Mouse (Mus musculus) left cerebral cortex, adult 18-20 months (tissue): ENCODE results near the gene Tmem177. TPM values are rescaled to one million over a fixed set of nuclear protein-coding genes. Genes with fewer than 3 reads are reported as not detected.

Experiments
- DNase-seq, 2 experiments: peaks; one replicate each; pipeline ENCODE4 v3.0.0; 2021 to 2022; ENCODE audit warnings: low spot score in 2 of 2, mixed read lengths in 1 of 2
- total RNA-seq, 2 experiments: library from RNA; stranded (reverse); gene quantifications; 2 replicates each; pipeline ENCODE4 v1.2.3; 2021

Gene Tmem177
- total RNA-seq, 2 experiments from 2014 or later, result 8.2 to 10.0 TPM

DNA sequence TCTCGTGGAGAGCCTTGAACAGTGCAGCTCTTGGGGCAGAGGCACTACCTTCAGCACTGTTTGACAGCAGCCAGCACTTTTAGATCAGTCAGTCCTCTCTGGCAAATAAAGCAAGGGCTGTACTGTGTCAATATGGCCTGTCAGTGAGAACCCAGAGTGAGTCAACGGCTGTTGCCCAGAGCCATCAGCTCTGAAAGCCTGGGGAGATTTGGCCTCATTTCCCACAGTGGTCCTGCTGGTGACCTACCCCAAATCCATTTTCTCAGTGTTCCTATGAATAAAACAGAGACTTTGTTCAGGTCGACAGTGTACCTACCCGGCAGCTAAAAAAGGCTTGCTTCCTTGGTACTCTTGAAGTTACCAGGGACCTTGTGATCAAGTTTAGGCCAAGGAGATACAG lies 21.1 kb downstream of the Tmem177 start:
- DNase-seq, result no peak

DNA sequence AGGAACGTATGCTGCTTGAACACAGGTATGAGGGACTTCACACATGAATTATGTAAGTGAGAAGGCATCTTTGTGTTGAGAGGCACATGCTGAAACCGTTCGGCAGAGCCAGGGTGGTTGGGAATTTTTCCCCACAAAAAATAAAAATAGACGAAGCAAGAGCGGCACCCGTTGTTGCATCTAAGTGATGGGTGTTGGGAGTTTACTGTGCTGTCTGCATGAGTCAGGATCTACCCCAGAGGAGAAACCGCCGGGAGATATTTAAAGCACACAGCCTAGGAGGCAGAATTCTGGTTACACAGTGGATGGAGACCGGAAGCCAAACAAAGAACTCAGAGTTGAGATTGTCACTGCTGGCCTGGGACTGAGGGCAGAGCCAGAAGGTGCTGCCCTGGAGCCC lies 21.9 kb downstream of the Tmem177 start:
- DNase-seq, result peak; percentile 37 to 65

DNA sequence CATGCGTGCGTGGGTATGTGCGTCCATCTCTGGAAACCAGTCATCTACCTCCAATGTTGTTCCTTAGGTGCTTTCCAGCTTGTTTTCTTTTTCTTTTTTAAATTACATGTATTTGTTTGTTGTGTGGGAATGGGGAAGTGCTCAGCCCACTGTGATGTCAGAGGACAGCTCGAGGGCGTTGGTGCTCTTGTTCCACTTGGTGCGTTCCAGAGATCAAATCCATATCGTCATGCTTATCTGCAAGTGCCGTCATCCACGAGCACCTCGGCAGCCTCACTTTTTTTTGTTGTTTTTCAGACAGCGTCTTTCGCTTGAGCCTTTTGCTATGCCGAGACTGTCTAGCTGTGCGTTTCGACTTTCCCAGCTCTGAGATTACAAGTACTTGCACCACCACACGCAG lies 23.7 kb downstream of the Tmem177 start:
- DNase-seq, result no peak

DNA sequence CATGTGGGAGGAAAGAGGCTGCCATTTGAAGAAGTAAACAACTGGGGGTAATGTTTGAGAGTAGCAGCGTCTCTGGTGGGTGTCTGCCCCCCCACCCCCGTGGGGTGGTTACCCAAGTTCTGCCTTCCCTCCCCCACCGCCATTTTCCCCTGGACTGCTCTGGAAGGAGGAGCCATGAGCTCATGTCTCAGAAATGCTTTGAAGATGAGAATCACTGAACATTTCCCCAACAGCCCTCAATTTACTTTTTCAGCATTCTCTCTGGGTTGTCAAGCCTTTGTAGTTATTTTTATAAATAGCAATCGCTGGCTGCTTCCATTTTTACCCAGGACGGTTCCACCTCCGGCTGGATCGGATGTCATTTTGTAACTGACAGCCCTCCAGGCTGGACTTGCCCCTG lies 26.7 kb downstream of the Tmem177 start:
- no peak for DNase-seq

DNA sequence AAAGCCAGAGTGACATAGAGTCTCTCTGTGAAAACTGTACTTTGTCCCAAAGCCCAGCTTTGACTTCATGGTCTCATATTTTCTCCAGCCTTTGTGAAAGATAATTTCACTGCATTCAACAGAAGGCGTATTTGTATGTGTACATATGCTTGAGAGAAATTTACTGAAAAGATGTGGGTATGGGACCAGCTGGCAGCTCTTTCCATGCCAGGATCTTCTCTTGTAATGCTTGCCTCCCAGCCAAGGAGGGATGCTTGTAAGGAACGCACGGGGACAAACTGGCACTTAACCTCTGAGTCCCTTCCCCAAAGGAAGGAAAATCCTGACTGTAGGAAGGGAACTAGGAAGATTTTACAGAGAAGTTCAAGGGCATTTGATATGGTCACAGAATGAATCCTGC lies 28.7 kb downstream of the Tmem177 start:
- peak in 1 of 2 experiments; percentile 54 for DNase-seq

DNA sequence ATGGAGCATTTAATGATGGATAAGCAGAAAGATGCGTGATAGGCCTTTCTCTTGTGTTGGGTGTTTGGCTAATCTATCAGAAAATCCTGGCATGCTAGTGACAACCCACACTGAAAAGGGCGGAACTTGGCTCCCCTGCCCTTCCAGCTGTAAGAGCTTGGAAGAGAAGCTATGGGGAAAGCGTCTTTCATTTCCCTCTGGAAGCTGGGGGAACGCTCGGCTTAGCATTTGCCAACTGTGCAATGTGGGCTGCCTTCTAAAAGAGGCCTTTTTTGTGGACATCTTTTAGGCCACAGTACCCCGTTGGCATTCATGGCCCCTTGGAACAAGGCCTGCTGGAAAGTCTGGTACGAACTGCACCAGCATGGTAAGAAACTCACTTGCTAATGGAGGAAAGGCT lies 34.1 kb downstream of the Tmem177 start:
- peak in 1 of 2 experiments; percentile 46 for DNase-seq

DNA sequence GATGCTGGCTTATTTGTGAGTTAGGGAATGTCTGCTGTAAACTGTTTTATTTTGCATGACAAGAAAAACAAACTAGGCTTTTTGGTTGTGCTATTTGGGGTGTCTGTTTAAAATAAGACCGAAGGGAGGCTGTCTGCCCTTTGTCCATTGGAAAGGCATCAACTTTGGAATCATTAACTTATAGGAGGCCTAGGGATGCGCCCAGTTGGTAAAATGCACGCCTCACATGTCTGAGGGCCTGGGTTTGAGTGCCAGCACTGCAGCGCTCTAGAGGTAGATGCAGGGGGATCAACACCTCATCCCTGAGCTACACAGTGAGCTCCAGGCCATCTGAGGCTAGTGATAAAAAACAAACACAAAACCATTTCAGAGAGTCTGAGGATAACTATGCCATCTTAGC lies 35.5 kb downstream of the Tmem177 start:
- DNase-seq, result no peak

DNA sequence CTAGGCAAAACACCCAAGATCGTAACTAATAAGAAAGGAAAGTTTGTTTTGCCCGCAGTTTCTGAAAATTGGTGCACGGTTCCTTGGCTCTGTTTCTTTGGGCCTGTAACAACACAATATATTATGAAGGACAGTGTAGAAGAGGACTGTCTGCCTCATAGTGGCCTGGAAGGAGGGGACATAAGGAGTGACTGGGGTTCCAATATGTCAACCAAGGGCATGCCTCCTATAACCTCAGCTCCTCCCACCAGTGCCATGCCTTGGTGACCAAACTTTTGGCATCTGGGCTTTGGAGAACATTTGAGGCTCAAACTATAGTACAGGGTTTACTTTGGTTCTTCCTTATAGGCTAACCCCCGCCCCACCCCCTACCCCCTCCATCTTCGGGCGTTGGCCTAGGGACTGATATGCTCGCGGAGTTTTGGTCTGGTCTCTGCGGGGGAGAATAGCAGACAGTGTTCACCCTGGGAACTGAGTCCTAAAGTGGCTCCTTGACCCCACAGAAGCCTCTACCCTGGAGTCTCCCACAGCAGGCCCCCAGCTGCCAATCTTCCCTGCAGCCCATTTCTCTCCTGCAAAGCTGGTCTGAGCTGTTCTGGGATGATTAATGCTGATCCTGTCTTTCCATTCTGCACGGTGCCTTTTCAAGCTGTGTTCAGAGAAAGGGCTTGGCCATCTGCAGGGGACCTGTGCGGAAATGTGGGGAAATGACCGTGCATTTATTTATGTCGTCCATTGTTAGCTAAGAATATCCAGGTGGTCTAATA lies 44.4 kb downstream of the Tmem177 start:
- no peak for DNase-seq

DNA sequence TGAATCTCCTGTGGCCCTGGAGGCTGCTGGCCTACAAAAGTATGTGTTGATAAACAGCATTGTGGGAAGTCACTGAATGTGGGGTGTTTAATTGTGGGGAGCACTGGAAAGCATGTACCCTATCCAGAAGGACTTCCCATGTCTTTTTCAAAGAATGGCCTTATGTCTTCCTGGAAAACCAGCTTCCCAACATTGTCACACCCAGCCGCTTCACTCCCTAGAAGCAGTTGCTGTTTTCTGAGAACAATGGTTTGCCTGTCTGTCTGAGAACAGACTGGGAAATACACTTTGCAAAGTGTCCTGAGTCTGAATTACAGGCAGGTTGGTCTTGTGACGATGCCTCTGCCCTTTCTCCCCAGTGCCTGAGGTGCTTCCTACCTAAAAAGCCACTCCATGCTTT lies 45.7 kb downstream of the Tmem177 start:
- DNase-seq, result no peak

DNA sequence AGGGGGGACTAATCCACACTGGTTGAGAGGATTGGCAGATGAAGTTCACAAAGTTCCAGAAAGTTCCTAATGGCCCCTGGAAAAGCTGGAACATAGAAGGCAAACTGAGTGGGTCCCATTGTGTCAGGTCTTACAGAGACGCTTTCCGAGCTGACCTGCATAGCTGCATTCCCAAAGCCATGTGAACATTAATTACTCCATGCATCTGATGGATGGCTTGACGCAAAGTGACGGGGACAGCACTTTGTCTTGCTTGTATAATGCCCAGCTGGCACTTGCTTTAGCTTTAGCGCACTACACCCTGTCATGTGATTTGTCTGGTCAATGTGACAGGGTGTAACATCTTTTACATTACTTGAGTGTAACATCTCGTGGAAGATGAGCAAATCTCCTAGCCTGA lies 47.7 kb downstream of the Tmem177 start:
- no peak for DNase-seq

DNA sequence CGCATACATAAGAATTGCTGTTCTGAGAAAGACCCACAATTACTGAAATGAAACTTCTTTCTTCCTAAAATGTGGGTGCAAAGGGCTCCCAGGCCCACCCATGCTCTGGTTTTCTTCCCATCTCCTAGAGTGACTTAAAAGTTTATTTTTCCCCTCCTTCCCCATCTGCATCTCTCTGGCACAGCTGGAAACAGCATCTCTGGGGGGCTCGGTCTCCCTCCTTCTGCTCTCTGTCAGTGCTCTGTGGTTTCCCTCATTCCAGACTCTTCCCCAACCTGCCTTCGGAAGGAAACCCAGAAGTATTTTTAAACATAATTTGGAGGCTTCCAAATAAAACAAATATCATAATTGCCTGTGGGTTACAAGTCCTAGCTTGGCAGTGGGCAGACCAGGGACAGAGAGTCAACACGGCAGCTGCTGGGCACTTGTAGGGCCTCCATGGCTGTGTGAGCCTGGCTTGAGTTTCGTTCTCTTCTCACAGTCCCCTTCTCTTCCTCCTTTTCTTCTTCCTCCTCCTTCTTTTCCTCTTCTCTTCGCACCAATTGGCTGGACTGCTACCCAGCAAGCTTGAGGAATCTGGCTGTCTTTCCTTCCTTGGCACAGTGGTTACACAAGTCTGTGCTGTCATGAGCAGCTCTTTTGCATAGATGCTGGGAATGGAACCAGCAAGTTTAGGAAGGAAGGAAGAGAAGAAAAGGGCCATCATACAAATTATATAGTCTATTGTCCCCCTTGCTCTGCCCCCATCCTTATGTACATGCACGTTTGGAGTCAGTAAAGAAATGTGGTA lies 49.3 kb downstream of the Tmem177 start:
- DNase-seq, result no peak

DNA sequence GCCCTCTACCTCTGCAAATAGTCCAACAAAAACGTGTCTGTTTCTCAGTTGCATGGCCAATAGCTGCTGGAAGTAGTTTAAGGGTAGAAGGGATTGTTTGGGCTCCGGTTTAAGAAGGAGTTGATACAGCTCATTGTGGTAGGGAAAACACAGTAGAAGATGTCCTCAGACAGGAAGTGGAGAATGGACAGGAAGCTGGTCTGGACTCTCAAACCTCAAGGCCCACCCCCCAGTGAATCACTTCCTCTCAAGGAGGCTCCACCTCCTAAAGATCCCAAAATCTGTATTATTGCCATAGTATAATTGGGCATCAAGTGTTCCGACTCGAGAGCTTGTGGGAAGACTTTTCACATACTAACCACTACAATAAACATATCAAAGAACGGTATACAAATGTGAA lies 53.4 kb downstream of the Tmem177 start:
- DNase-seq, result no peak

Other genes starting within 250 kb of the Tmem177 start
- 10 to 100 TPM; 89.8 to 94.1 TPM for gene Ptpn4, start 75.6 kb downstream of the Tmem177 start, total RNA-seq
- gene Cfap221, start 84.0 kb upstream of the Tmem177 start, total RNA-seq, result under 1 TPM in 1 of 2 experiments, not detected in 1; 0.70 TPM
- under 1 TPM in 1 of 2 experiments, not detected in 1; 0.42 TPM for gene Sctr, start 93.7 kb upstream of the Tmem177 start, total RNA-seq
- 1 to 10 TPM in 1 of 2 experiments, under 1 TPM in 1; 0.94 to 2.0 TPM for gene Tmem37, start 160.9 kb upstream of the Tmem177 start, total RNA-seq
- 100 to 1,000 TPM; 254 to 257 TPM for gene Dbi, start 207.9 kb upstream of the Tmem177 start, total RNA-seq
- 1 to 10 TPM; 5.3 to 5.6 TPM for gene 3110009E18Rik, start 208.0 kb upstream of the Tmem177 start, total RNA-seq